Mouse (Mus musculus) kidney, adult 8-10 months (tissue): ENCODE measurements around the gene Ddx18.

Experiments
- DNase-seq, 2 experiments: peaks; one replicate each; pipeline ENCODE4 v3.0.0; 2022

The Ddx18 gene

DNA sequence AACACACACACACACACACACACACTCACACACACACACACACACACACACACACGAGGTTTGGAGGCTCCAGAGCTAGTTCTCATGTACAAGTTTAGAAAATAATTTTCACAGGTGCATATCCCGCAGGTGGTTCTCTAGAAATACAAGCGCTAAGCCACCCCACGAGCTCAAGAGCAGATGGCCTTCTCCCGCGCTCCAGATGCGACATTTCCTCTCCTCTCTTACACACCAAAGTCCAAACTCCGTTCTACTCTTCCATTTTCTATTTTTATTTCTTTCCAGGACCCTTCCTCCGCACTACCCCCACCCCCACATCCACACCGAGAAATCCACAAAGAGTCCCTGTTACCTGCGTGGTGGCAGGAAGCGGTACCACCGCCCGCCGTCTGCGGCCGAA is 40.7 kb downstream of the Ddx18 start:
- no peak for DNase-seq

DNA sequence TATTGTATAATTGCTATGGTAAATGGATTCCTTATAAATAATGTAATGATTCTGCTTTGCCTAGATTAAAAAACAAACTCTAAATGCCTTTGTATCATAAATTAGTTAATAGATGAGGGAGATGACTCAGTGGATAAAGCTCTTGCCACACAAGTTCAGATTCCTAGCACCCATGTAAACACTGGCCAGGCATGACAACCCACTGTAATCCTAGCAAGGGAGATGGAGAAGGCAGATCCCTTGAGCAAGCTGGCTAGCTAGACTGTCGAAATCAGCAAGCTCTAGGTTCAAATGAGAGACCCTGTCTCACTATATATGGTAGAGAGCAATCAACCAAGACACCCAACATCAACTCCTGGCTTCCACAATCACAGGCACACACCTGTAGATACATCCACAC is 49.2 kb downstream of the Ddx18 start:
- DNase-seq, result no peak

DNA sequence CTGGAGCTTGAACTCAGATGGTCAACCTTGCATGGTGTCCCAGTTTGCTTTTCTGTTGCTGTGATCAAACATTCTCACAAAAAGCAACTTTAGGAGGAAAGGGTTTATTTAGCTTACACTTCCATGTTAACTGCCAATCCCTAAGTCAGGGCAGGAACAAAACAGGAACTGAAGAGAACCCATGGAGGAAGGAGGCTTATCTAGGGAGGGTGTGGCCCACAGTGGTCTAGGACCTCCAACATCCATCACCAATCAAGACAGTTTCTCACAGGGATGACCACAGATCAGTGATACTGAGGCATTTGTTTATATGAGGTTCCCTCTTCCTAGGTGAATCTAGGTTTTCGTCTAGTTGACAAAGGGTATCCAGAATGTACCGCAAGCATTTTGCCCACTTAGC is 55.8 kb downstream of the Ddx18 start:
- no peak for DNase-seq

DNA sequence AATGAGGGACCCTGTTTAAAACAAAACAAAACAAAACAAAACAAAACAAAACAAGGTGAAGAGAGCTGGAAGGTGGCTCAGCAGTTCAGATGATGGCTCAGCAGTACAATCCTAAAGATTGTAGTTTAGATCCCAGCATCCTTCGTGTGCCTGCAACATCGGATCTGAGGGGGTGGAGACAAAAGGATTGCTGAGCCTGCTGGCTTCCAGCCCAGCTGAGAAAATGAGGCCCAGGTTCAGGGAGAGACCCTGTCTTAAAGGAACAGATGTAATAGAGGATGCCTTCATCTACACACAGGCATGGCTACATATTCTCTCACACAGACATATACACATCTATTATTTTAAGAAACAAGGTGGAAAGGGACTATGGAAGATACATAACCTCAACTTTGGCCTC is 56.6 kb downstream of the Ddx18 start:
- DNase-seq, result no peak

DNA sequence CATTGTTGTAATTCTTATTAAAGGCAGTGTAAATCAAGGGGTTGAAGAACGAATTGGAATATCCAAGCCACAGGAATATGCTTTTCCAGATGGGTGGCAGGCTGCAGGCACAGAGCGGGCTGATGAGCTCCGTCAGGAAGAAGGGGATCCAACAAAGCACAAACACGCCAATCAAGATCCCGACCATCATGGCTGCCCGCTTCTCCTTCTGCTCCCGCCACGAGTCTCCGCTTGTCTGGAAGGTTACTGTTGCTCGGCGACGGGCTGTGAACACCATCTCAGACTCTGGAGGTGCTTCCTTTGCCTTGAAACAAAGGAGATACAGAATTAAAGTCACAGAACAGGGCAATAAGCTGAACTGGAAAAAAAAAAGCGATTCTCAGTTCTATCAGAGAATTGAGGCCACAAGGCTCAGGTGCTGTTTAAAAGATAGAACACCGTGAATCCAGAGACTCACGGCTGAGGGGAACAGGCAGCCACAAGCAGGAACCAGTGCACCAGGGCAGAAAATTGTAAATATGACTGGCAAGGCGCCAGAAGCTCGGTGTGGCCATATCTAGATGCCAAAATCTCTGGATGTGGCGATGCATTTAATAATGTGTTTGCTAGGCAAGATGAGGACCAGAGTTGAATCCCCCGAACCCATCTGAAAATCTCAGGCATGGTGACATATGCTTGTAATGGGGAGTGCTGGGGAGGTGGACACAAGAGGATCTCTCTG is 57.2 kb downstream of the Ddx18 start:
- DNase-seq, result no peak

DNA sequence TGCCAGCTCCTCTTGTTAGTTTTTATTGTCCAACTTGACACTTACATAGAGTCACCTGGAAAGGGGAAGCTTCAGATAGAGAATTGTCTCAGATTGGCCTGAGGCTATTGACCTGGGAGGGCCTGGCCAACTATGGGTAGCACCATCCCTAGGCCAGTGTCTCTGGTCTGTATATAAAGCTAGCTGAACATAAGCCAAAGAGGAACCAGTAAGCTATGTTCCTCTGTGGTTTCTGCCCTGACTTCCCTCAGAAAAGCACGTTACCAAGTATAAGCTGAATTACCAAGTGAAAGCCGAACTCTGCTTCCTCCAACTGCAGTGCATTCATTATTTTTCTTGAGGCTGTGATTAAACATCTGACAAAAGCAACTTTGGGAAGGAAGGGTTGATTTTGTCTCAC is 59.1 kb downstream of the Ddx18 start:
- no peak for DNase-seq
